29 mouse cellular contexts compared by ENCODE assay signal in genomic region chr1:165170157-165170556, GRCm38 (mm10). TPM values are rescaled to one million over a fixed set of nuclear protein-coding genes. Genes with fewer than 3 reads are reported as not detected.
DNase-seq lines count a peak whose midpoint lies in the region; ATAC-seq and TF ChIP-seq lines count a peak whose summit lies in the region.
"Had no signal": no experiment of that assay in that cellular context is flagged by ENCODE, and none has a peak within 500 bp of the region (broad histone marks: within the 10 kb centered on the region; RNA-seq: fewer than 3 reads in every experiment).

No protein-coding gene starts in this region.

- no peaks in the 10 kb centered on the region for H3K4me1 ChIP-seq in heart, embryonic 11.5 days (ENCODE audit: control insufficient read depth, insufficient read depth, low read length)
- no peaks in the 10 kb centered on the region for H3K4me1 ChIP-seq in midbrain, postnatal 0 days (ENCODE audit: insufficient read depth, low read length)
- H3K4me1 ChIP-seq: forebrain, embryonic 10.5 days; forebrain, embryonic 13.5 days; heart, embryonic 10.5 days; hindbrain, embryonic 12.5 days; hindbrain, embryonic 15.5 days had no signal

- H3K36me3 ChIP-seq in heart, embryonic 11.5 days (ENCODE audit: control insufficient read depth, insufficient read depth, low read length), result no peaks in the 10 kb centered on the region
- no peaks in the 10 kb centered on the region for H3K36me3 ChIP-seq in midbrain, postnatal 0 days (ENCODE audit: insufficient read depth, low read length)
- H3K36me3 ChIP-seq: forebrain, embryonic 10.5 days; heart, embryonic 10.5 days; hindbrain, embryonic 12.5 days; hindbrain, embryonic 15.5 days had no signal

- 68% methylated on average over 5 of the region's 5 CpGs for WGBS in heart, embryonic 11.5 days (ENCODE audit: insufficient replicate concordance)
- 88% methylated on average over 5 of the region's 5 CpGs for WGBS in midbrain, postnatal 0 days

- peak; percentile 85 for DNase-seq in heart, adult 11 months
- DNase-seq in thymus, postnatal 36 days, result peak; percentile 30 to 50
- DNase-seq in thymus, postnatal 0 days (ENCODE audit: low spot score), result no peak
- DNase-seq in midbrain, postnatal 0 days (ENCODE audit: low spot score), result no peak
- DNase-seq: adrenal gland, adult 2 months; adrenal gland, postnatal 14 days; B cell, adult 2 months; cerebellum, adult 11 months; cerebellum, adult 2 months; cerebellum, adult 9-11 months; cerebellum, postnatal 25 days; gastrocnemius, postnatal 10 days; heart, adult 2 months had no signal

- TF ChIP-seq CTCF in midbrain, postnatal 0 days (IDR thresholded peaks at IDR 0.05), result no peak

- H3K9ac ChIP-seq in heart, embryonic 11.5 days (ENCODE audit: low read depth, low read length), result no peak overlapping the region
- no peak overlapping the region for H3K9ac ChIP-seq in midbrain, postnatal 0 days (replicated peaks; ENCODE audit: low read length, poor library complexity, severe bottlenecking)
- H3K9ac ChIP-seq: forebrain, embryonic 13.5 days; hindbrain, embryonic 12.5 days; hindbrain, embryonic 15.5 days had no signal

- no peak overlapping the region for H3K4me2 ChIP-seq in heart, embryonic 11.5 days
- H3K4me2 ChIP-seq in midbrain, postnatal 0 days (ENCODE audit: low read depth, low read length, poor library complexity, severe bottlenecking), result no peak overlapping the region
- H3K4me2 ChIP-seq: forebrain, embryonic 13.5 days; hindbrain, embryonic 12.5 days; hindbrain, embryonic 15.5 days had no signal

- no peak overlapping the region for H3K27ac ChIP-seq in heart, embryonic 11.5 days (ENCODE audit: low read depth, low read length)
- no peak overlapping the region for H3K27ac ChIP-seq in midbrain, postnatal 0 days (ENCODE audit: low read depth, low read length)
- H3K27ac ChIP-seq: forebrain, embryonic 10.5 days; forebrain, embryonic 13.5 days; heart, adult 2 months; heart, embryonic 10.5 days; hindbrain, embryonic 12.5 days; hindbrain, embryonic 15.5 days had no signal

- no peak overlapping the region for H3K4me3 ChIP-seq in heart, embryonic 11.5 days (ENCODE audit: low read depth, low read length)
- H3K4me3 ChIP-seq in midbrain, postnatal 0 days (ENCODE audit: low read depth, low read length), result no peak overlapping the region
- H3K4me3 ChIP-seq: forebrain, embryonic 10.5 days; forebrain, embryonic 13.5 days; heart, adult 2 months; heart, embryonic 10.5 days; hindbrain, embryonic 12.5 days; hindbrain, embryonic 15.5 days had no signal

- ATAC-seq in heart, embryonic 11.5 days (replicated peaks; ENCODE audit: insufficient number of reproducible peaks, low FRiP score, low TSS enrichment), result no peak
- ATAC-seq in megakaryocyte progenitor cell, adult 5-6 weeks (replicated peaks; ENCODE audit: poor library complexity), result peak; percentile 63; the same call in 1 of the 2 replicates
- no peak for ATAC-seq in midbrain, postnatal 0 days (ENCODE audit: low FRiP score)
- ATAC-seq: forebrain, embryonic 13.5 days; forebrain, embryonic 16.5 days had no signal

- no peaks in the 10 kb centered on the region for H3K27me3 ChIP-seq in heart, embryonic 11.5 days (ENCODE audit: control insufficient read depth, insufficient read depth, low read length)
- H3K27me3 ChIP-seq in midbrain, postnatal 0 days (ENCODE audit: insufficient read depth, low read length), result no peaks in the 10 kb centered on the region
- H3K27me3 ChIP-seq: forebrain, embryonic 13.5 days; hindbrain, embryonic 12.5 days; hindbrain, embryonic 15.5 days had no signal

- no peaks in the 10 kb centered on the region for H3K9me3 ChIP-seq in heart, embryonic 11.5 days (replicated peaks; ENCODE audit: control insufficient read depth, low read length)
- no peaks in the 10 kb centered on the region for H3K9me3 ChIP-seq in midbrain, postnatal 0 days (ENCODE audit: low read length)
- H3K9me3 ChIP-seq: heart, embryonic 10.5 days; hindbrain, embryonic 12.5 days; hindbrain, embryonic 15.5 days had no signal

RNA-seq across cellular contexts. Expression of gene Tbx19, which starts 9.6 kb away (rescaled TPM):
- not detected in 2 replicates for polyA plus RNA-seq in heart, embryonic 11.5 days (2014; fragmentation: Nextera tagmentation; extraction: Ambion mirVana)
- 2.8 and 3.9 TPM in 2 replicates for polyA plus RNA-seq in thymus, postnatal 0 days (2015; fragmentation: Nextera tagmentation; extraction: Ambion mirVana)
- total RNA-seq in megakaryocyte progenitor cell, adult 5-6 weeks (2015), result not detected in 2 replicates
- 0.12 TPM in 1 of 2 replicates, not detected in the other for total RNA-seq in megakaryocyte progenitor cell, adult 5-6 weeks (2017)
- total RNA-seq in midbrain, postnatal 0 days (2014; rRNA removed), result 0.19 TPM in 1 of 2 replicates, not detected in the other
- 0.10 and 0.26 TPM in 2 replicates for polyA plus RNA-seq in midbrain, postnatal 0 days (2015; fragmentation: Nextera tagmentation; extraction: Ambion mirVana)
- total RNA-seq: adrenal gland, adult 2 months; adrenal gland, postnatal 14 days; adrenal gland, postnatal 4 days; gastrocnemius, adult 18-20 months; heart, adult 2 months; heart, postnatal 25 days; hematopoietic stem cell, adult 5-6 weeks; MEL had no signal
- polyA plus RNA-seq: adrenal gland, adult 2 months; cerebellum, adult 2 months; embryonic facial prominence, embryonic 11.5 days; forebrain, embryonic 10.5 days; forebrain, embryonic 16.5 days; heart, adult 2 months; heart, embryonic 10.5 days; heart, embryonic 14.5 days; heart, postnatal 0 days; hindbrain, embryonic 12.5 days; hindbrain, embryonic 15.5 days had no signal

RNA-seq across cellular contexts. Expression of gene Sft2d2, which starts 24.1 kb away (rescaled TPM):
- polyA plus RNA-seq in heart, embryonic 11.5 days (2014; fragmentation: Nextera tagmentation; extraction: Ambion mirVana), result 21.9 and 29.3 TPM in 2 replicates
- 21.6 and 22.8 TPM in 2 replicates for polyA plus RNA-seq in thymus, postnatal 0 days (2015; fragmentation: Nextera tagmentation; extraction: Ambion mirVana)
- 22.2 and 26.2 TPM in 2 replicates for total RNA-seq in megakaryocyte progenitor cell, adult 5-6 weeks (2015)
- 24.7 and 25.7 TPM in 2 replicates for total RNA-seq in megakaryocyte progenitor cell, adult 5-6 weeks (2017)
- total RNA-seq in midbrain, postnatal 0 days (2014; rRNA removed), result 10.5 and 11.0 TPM in 2 replicates
- 3.8 and 5.1 TPM in 2 replicates for polyA plus RNA-seq in midbrain, postnatal 0 days (2015; fragmentation: Nextera tagmentation; extraction: Ambion mirVana)

Comparison
In these comparisons a context has a peak if more than half of its experiments do, and no peak if none do; other contexts are left out.
1. DNase-seq: peak in heart, adult 11 months (single experiment) and thymus, postnatal 36 days (2 of 2); none in thymus, postnatal 0 days (single experiment) and midbrain, postnatal 0 days (single experiment).